Mouse (Mus musculus) ES-Bruce4 (cell line): Measurements from ENCODE around the gene Dhfr. TPM values are rescaled to one million over a fixed set of nuclear protein-coding genes. Genes with fewer than 3 reads are reported as not detected.

Experiments used
- H3K27ac ChIP-seq: 2 replicates; pipeline ENCODE4 v1.5.1; 2012; ENCODE audit warnings: low read length, inconsistent platforms; ENCODE audit not compliant: insufficient read depth
- H3K27me3 ChIP-seq: 2 replicates; pipeline ENCODE4 v1.6.1; 2012; ENCODE audit warnings: mild to moderate bottlenecking, low read length, inconsistent platforms; ENCODE audit not compliant: control insufficient read depth, poor library complexity, insufficient read depth, severe bottlenecking
- H3K36me3 ChIP-seq: 2 replicates; pipeline ENCODE4 v1.6.1; 2012; ENCODE audit warnings: inconsistent platforms, mild to moderate bottlenecking, low read length, moderate library complexity; ENCODE audit not compliant: control insufficient read depth, poor library complexity, insufficient read depth, severe bottlenecking
- H3K4me1 ChIP-seq: one replicate; pipeline ENCODE4 v1.8.1; 2011; ENCODE audit warnings: low read length; ENCODE audit not compliant: control insufficient read depth, insufficient read depth
- H3K4me3 ChIP-seq: 2 replicates; pipeline ENCODE4 v1.5.1; 2011; ENCODE audit warnings: low read depth, mild to moderate bottlenecking, low read length
- H3K9ac ChIP-seq: 2 replicates; pipeline ENCODE4 v1.6.1; 2012; ENCODE audit warnings: low read depth, mild to moderate bottlenecking, inconsistent platforms; ENCODE audit not compliant: poor library complexity, severe bottlenecking
- H3K9me3 ChIP-seq: replicated peaks from 2 replicates; pipeline ENCODE4 v1.6.1; 2012; ENCODE audit warnings: mild to moderate bottlenecking, low read length, inconsistent platforms; ENCODE audit not compliant: control insufficient read depth, poor library complexity, insufficient read depth, severe bottlenecking
- CTCF ChIP-seq: IDR thresholded peaks from one replicate; pipeline ENCODE4 v1.8.1; 2011; ENCODE audit warnings: low read depth, low read length
- EP300 ChIP-seq: IDR thresholded peaks from 2 replicates; pipeline ENCODE4 v1.6.1; 2011; ENCODE audit warnings: low read depth, low read length; ENCODE audit not compliant: insufficient read depth
- POLR2A ChIP-seq: IDR thresholded peaks from one replicate; pipeline ENCODE4 v1.8.1; 2011; ENCODE audit warnings: low read length; ENCODE audit not compliant: insufficient read depth
- polyA plus RNA-seq: library from polyadenylated mRNA; stranded (reverse); fragments of >200 nt; gene quantifications from 2 replicates; pipeline ENCODE4 v1.2.4, GENCODE M21; 2011; ENCODE audit warnings: low read depth; ENCODE audit not compliant: missing spikeins, insufficient read depth, insufficient read length

The Dhfr gene
- polyA plus RNA-seq: 19.8 and 21.3 TPM in 2 replicates

GRCm38 (mm10) chr13:92354456-92355271, at the start of gene Dhfr, which contains the start of gene Msh3:
Dhfr (plus strand) TSS chr13:92354726.
Msh3 (minus strand) TSS chr13:92355003.
- Histone ChIP-seq H3K27me3 (no peaks in the 10 kb centered on the region), H3K4me1 (no peaks in the 10 kb centered on the region), H3K9ac (peak within 1 kb of the TSS; percentile 79), H3K36me3 (peaks cover 25% of the 10 kb centered on the region), H3K4me3 (peak within 1 kb of the TSS; percentile 96), H3K9me3 (no peaks in the 10 kb centered on the region), H3K27ac (peak within 1 kb of the TSS; percentile 58; the same call in 1 of the 2 replicates)
- TF ChIP-seq POLR2A (peak; percentile 79), EP300 (0 out of 2 replicates have a peak, but pooled peaks have one; percentile 0), CTCF (peak; percentile 57)

- Histone ChIP-seq H3K4me3 (no peak within 1 kb of the TSS), H3K27me3 (no peaks in the 10 kb centered on the region), H3K9me3 (no peaks in the 10 kb centered on the region), H3K36me3 (peaks cover 11% of the 10 kb centered on the region), H3K27ac (no peak within 1 kb of the TSS), H3K4me1 (no peaks in the 10 kb centered on the region), H3K9ac (no peak within 1 kb of the TSS)
- no peak for TF ChIP-seq EP300
- TF ChIP-seq POLR2A: no peak
- TF ChIP-seq CTCF: no peak
Observed at GRCm38 (mm10) chr13:92305680-92306079, 48.8 kb upstream of the Dhfr start, which contains the start of gene Gm20379. Gm20379 (plus strand) TSS chr13:92305980.

- Histone ChIP-seq H3K4me3 (no peak overlapping the region), H3K4me1 (no peaks in the 10 kb centered on the region), H3K9me3 (no peaks in the 10 kb centered on the region), H3K9ac (no peak overlapping the region), H3K27me3 (no peaks in the 10 kb centered on the region), H3K27ac (no peak overlapping the region), H3K36me3 (no peaks in the 10 kb centered on the region; the same call in 1 of the 2 replicates)
- TF ChIP-seq POLR2A (no peak), EP300 (no peak), CTCF (no peak)
Observed at GRCm38 (mm10) chr13:92314613-92315012, 39.9 kb upstream of the Dhfr start.

- no peak overlapping the region for H3K27ac ChIP-seq
- H3K36me3 ChIP-seq: no peaks in the 10 kb centered on the region
Observed at GRCm38 (mm10) chr13:92320770-92321169, 33.8 kb upstream of the Dhfr start.

GRCm38 (mm10) chr13:92326030-92326429, 28.5 kb upstream of the Dhfr start:
- Histone ChIP-seq H3K27me3 (no peaks in the 10 kb centered on the region), H3K27ac (no peak overlapping the region), H3K4me1 (no peaks in the 10 kb centered on the region), H3K9me3 (no peaks in the 10 kb centered on the region), H3K36me3 (peaks cover 3% of the 10 kb centered on the region; the same call in 1 of the 2 replicates), H3K4me3 (no peak overlapping the region), H3K9ac (no peak overlapping the region)
- TF ChIP-seq POLR2A (no peak), EP300 (no peak), CTCF (no peak)

More at GRCm38 (mm10) chr13:92320770-92321169, 33.8 kb upstream of the Dhfr start:
- H3K27me3 ChIP-seq: no peaks in the 10 kb centered on the region
- no peak overlapping the region for H3K4me3 ChIP-seq
- TF ChIP-seq EP300: no peak
- no peak for TF ChIP-seq CTCF
- no peak for TF ChIP-seq POLR2A
- no peak overlapping the region for H3K9ac ChIP-seq
- no peaks in the 10 kb centered on the region for H3K9me3 ChIP-seq
- no peaks in the 10 kb centered on the region for H3K4me1 ChIP-seq

- no peak for TF ChIP-seq CTCF
- TF ChIP-seq EP300: no peak
- no peak for TF ChIP-seq POLR2A
- no peak overlapping the region for H3K27ac ChIP-seq
- no peak overlapping the region for H3K9ac ChIP-seq
- H3K9me3 ChIP-seq: no peaks in the 10 kb centered on the region
- no peaks in the 10 kb centered on the region for H3K27me3 ChIP-seq
- H3K36me3 ChIP-seq: peaks cover 3% of the 10 kb centered on the region; the same call in 1 of the 2 replicates
- no peak overlapping the region for H3K4me3 ChIP-seq
- no peaks in the 10 kb centered on the region for H3K4me1 ChIP-seq
Observed at GRCm38 (mm10) chr13:92328000-92328399, 26.5 kb upstream of the Dhfr start.
